Mouse (Mus musculus) left cerebral cortex, postnatal 10 days (tissue): Measurements from ENCODE around the gene Ttk. TPM values are rescaled to one million over a fixed set of nuclear protein-coding genes. Genes with fewer than 3 reads are reported as not detected.

ENCODE experiments used
- DNase-seq, 2 experiments: peaks; one replicate each; pipeline ENCODE4 v3.0.0; 2021 to 2022; ENCODE audit warnings: low spot score in 2 of 2, mixed read lengths in 1 of 2; ENCODE audit errors: extremely low spot score in 1 of 2
- intact Hi-C: fragments of 180-260 bp; cut with DNase I; formaldehyde crosslinking; loops from one replicate; pipeline ENCODE4 v1.15.1; 2025
- total RNA-seq, 2 experiments: library from RNA; stranded (reverse); gene quantifications; 2 replicates each; pipeline ENCODE4 v1.2.3; 2021

Gene Ttk
- total RNA-seq, 2 experiments from 2014 or later, result 1.2 to 1.6 TPM

DNA sequence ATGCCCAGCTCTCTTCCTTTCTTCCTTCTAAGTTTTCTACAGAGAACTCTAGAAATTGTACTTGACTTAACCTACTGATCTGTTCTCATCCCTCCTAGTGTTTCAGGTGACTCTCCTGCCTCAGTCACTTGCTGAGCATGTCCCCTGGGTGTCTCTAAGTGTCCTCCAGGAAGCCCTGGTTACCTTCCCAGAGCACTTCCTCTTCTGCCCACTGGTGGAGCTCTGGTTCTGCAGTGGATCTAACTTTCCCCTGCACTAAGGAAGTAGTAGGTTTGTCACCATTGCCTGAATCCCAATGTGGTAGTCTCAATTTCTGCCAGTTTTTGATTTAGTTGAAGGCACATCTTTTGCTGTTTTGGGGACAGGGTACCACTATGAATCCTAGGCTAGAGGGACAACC is 51.7 kb downstream of the Ttk start:
- intact Hi-C loops, result no loop called here
- no peak for DNase-seq

DNA sequence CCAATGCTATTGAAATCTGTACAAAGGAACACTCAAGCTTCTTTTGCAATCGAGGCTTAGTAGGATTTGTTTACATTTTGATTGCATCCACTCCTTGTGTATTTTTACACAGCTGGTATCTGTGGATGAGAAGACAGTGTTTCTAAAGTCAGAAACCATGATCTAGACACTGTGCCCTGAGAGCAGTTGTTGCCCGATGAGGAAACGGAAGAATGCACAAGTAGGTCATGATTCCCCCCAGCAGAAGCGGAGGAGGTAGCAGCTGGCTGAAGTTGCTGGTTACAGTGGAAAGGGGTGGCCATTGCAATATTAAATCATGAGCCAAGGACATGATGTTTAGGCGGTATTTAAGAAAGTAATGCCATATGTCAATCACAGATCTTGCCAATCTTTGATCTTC is 53.7 kb downstream of the Ttk start:
- DNase-seq, result no peak
- intact Hi-C loops, result no loop called here

DNA sequence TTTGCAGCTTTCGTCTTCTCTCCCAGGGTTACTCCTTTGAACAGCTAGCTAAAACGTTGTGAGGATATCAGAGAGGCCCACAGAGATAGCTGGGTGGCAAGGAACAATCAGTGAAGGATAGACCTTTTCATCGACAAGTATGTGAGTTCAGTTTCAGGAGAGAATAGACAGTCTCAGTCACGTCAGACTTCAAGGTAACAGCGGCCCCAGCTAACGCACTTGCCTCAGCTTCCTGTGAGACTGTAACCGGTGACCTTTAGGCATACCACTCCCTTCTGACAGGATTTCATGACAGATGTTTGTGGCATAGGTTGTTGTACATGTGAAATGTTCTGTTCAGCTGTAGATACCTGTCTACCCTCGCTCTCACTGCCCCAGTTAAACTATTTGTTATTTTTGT is 58.6 kb downstream of the Ttk start:
- DNase-seq, result no peak
- intact Hi-C loops, result no loop called here

DNA sequence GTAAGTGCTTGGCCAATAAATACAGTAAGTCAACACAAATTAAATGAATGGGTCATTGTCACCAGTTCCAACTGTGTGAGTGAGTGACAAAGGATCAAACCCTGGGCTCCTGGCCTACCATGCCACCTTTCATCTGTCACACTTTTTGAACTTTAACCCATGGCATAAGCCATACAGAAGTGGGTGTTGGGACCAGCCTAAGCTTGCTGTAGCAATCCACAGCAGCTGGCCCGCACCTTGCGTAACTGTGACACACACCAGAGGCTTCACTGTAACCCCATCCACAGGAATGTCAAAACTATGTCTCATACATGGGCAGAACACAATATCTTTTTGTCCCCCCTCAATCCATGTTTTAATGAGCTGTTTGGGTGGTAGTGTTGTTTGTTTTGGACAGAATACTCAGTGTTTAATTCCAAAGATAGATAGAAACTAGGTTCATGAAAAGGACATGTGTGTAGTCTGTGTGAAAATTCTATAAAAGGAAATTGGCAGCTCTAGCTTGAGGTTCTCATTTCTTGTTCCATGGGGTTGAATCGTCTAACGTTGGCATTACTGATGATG is 59.4 kb downstream of the Ttk start:
- no peak for DNase-seq
- intact Hi-C loops, result no loop called here

DNA sequence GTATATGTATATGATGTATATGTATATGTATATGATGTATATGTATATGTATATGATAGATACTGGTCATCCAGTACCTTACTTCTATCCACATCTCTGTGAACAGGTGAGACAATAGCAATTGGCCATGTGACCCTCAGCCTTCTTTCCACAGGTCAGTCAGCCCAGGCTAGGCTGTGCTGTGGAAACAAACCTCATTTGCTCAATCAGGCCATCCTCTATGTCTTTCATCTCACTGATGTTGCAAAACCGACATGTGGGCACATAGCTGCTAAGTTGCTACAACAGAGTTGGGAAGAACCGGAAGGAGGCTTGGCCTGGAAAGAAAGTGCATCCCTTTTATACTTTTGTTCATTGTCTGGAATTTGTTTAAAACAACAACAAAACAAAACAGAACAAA is 67.6 kb downstream of the Ttk start:
- intact Hi-C loops, result no loop called here
- no peak for DNase-seq

DNA sequence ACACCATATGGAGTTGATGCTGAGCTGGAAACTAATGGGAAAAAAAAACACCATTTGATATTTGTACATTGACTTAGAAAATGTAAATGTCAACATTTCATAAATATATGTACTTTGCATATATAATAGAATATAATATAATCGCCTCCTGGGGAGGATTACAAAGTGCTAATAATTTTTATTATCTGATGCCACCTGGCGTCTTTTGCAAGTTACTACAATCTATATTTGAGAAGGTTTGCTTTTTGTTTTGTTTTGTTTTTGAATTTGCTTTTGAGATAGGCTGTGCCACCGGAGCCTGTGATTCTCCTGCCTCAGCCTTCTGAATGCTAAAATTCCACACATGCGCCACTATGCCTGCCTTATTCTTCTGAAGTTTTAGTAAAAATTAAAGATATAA is 71.3 kb downstream of the Ttk start:
- DNase-seq, result no peak
- intact Hi-C loops, result loop anchor here (5.0 kb wide), 1 partner anchor 99 kb away; the partner anchor contains the start of gene Elovl4

DNA sequence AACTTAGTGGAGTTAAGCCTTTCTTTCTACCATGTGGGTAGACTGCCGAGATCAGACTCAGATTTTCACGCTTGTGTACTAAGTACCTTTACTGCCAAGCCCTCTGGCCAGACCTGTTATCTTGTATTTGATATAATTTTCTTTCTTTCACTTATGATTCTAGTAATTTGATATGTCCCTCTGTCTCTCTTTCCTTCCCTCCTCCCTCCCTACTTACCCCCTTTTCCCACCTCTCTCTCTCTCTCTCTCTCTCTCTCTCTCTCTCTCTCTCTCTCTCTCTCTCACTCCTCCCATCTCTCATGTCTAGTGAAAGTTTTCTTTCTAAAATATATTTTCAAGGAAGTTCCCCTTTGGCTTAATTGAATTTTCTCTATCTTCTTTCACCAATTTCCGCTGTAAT is 72.5 kb downstream of the Ttk start:
- no peak for DNase-seq
- intact Hi-C loops, result loop anchor here (5.0 kb wide), 1 partner anchor 100 kb away; the partner anchor contains the start of gene Elovl4

DNA sequence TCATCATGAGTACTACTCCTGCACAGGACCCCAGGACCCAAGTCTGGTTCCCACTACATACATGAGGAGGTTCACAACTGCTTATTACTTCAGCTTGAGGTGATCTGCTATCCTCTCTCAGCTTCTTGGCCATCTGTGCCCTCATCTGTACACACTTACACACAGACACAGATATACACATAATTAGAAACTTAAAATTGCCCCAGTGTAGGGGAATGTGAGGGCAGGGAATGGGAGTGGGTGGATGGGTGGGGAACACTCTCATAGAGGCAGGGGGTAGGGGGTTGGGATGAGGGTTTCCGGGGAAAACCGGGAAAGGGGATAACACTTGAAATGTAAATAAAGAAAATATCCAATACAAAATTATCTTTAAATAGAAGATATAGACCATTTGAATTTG is 75.3 kb downstream of the Ttk start:
- intact Hi-C loops, result loop anchor here (5.0 kb wide), 1 partner anchor 103 kb away; the partner anchor contains the start of gene Elovl4
- DNase-seq, result no peak

DNA sequence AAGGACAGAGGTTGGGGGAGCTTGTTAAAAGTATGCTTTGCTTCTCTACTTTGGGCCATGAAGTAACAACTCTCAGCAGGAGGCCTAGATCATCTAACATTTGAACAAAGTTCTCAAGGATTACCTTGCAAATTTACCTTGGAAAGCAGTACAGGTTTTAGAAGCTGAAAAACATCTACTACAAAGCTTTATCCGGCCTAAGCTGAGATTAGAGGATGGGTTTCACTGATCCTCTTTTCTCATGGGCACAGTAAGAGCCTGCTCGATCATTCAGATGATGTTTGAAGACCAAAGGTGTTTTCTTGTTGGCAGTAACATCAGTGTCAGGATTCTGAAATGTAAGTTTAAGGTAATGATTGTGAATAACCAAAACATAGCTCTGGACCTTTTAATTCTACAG is 76.4 kb downstream of the Ttk start:
- intact Hi-C loops, result no loop called here
- DNase-seq, result no peak

Other genes starting within 250 kb of the Ttk start
- 10 to 100 TPM; 93.5 to 97.4 TPM for gene Elovl4, start 28.4 kb upstream of the Ttk start, total RNA-seq
- gene Bckdhb, start 90.5 kb downstream of the Ttk start, total RNA-seq, result 10 to 100 TPM; 29.8 to 34.7 TPM